In the genomic region with DNA sequence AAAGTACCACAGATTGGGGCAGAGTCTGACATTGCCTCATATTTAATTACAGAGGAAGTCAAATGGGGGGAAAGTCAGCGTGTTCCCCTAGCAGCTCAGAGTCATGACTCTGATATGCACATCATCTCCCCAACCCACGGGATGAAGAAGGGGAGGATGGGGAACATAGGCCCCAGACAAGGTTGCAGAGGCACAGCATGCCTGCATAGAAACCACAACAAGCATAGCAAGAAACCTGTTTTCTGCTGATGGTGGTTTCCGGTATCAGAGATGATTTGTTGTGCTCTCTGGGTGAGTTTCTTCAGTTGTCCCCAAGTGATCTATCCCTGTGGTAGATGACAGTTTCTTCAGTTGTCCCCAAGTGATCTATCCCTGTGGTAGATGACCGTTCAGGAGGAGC, we compare ENCODE assay signal across 6 mouse cellular contexts.
"Had no signal": no experiment of that assay in that cellular context is flagged by ENCODE, and none has a peak within 500 bp of the region (broad histone marks: within the 10 kb centered on the region; RNA-seq: fewer than 3 reads in every experiment).

No protein-coding gene starts in this region.

- ATAC-seq: liver, embryonic 12.5 days; midbrain, embryonic 13.5 days had no signal

- DNase-seq: kidney, adult 11 months; kidney, adult 9 months; kidney, postnatal 10 days; lung, postnatal 14 days had no signal
